Mouse (Mus musculus) testis, adult 2 months (tissue): ENCODE measurements around the gene Arhgap24.

Experiments
- CTCF ChIP-seq: fragments of 200-500 bp; IDR thresholded peaks from 2 replicates; pipeline ENCODE4 v1.5.1; 2012; ENCODE audit warnings: low read depth, mild to moderate bottlenecking, inconsistent platforms, low read length, moderate library complexity; ENCODE audit not compliant: control insufficient read depth, insufficient read depth, insufficient replicate concordance
- POLR2A ChIP-seq: fragments of 200-500 bp; IDR thresholded peaks from 2 replicates; pipeline ENCODE4 v1.6.1; 2012; ENCODE audit warnings: low read depth, mild to moderate bottlenecking, inconsistent platforms, low read length, moderate library complexity; ENCODE audit not compliant: control insufficient read depth

GRCm38 (mm10) chr5:102855805-102856204, 374.6 kb downstream of the Arhgap24 start:
- no peak for TF ChIP-seq CTCF
- no peak for TF ChIP-seq POLR2A
